Mouse (Mus musculus) layer of hippocampus, postnatal 36 days (tissue): ENCODE results near the gene Spg20. TPM values are rescaled to one million over a fixed set of nuclear protein-coding genes. Genes with fewer than 3 reads are reported as not detected.
A peak's percentile ranks its signal among the peaks of the same experiment; 100 is the strongest.

ENCODE experiments used
- DNase-seq, 2 experiments: peaks; one replicate each; pipeline ENCODE4 v3.0.0; 2022
- total RNA-seq, 2 experiments: library from RNA; stranded (reverse); gene quantifications; 2 replicates each; pipeline ENCODE4 v1.2.3; 2021

The Spg20 gene
- total RNA-seq = 10 to 100 TPM; 39.2 to 40.3 TPM

GRCm38 (mm10) chr3:55111935-55112709 is at the start of gene Spg20:
TSS of gene Spg20 (plus strand) at chr3:55112108.
- DNase-seq = peak; percentile 94 to 95

GRCm38 (mm10) chr3:55062653-55063052 is 49.3 kb upstream of the Spg20 start:
- no peak for DNase-seq

GRCm38 (mm10) chr3:55064396-55064795 is 47.5 kb upstream of the Spg20 start:
- peak; percentile 76 for DNase-seq

- DNase-seq = no peak
These were observed 45.9 kb upstream of the Spg20 start for GRCm38 (mm10) chr3:55065738-55066665.

- DNase-seq = no peak
These were observed 45.3 kb upstream of the Spg20 start for GRCm38 (mm10) chr3:55066666-55067023.

GRCm38 (mm10) chr3:55067791-55068434 is 44.0 kb upstream of the Spg20 start:
- peak in 1 of 2 experiments; percentile 35 for DNase-seq

GRCm38 (mm10) chr3:55074576-55075293 is 37.2 kb upstream of the Spg20 start:
- DNase-seq = no peak

- DNase-seq = no peak
These were observed 36.6 kb upstream of the Spg20 start for GRCm38 (mm10) chr3:55075294-55075648.

GRCm38 (mm10) chr3:55078233-55078632 is 33.7 kb upstream of the Spg20 start:
- no peak for DNase-seq

- DNase-seq = no peak
These were observed 32.3 kb upstream of the Spg20 start for GRCm38 (mm10) chr3:55079619-55080018.

- DNase-seq = peak; percentile 73
These were observed 31.9 kb upstream of the Spg20 start for GRCm38 (mm10) chr3:55080055-55080454.

GRCm38 (mm10) chr3:55084781-55085180 is 27.1 kb upstream of the Spg20 start:
- no peak for DNase-seq

GRCm38 (mm10) chr3:55085716-55086115 is 26.2 kb upstream of the Spg20 start:
- DNase-seq = no peak

- DNase-seq = no peak
These were observed 25.0 kb upstream of the Spg20 start for GRCm38 (mm10) chr3:55086948-55087347.

GRCm38 (mm10) chr3:55087360-55087759 is 24.5 kb upstream of the Spg20 start:
- DNase-seq = no peak

- no peak for DNase-seq
These were observed 23.5 kb upstream of the Spg20 start for GRCm38 (mm10) chr3:55088359-55088758.

GRCm38 (mm10) chr3:55088843-55089242 is 23.1 kb upstream of the Spg20 start:
- DNase-seq = no peak

- no peak for DNase-seq
These were observed 22.6 kb upstream of the Spg20 start for GRCm38 (mm10) chr3:55089291-55089690.

GRCm38 (mm10) chr3:55093161-55093560 is 18.7 kb upstream of the Spg20 start:
- DNase-seq = no peak

GRCm38 (mm10) chr3:55095968-55096654 is 15.8 kb upstream of the Spg20 start:
- peak; percentile 52 to 54 for DNase-seq

- no peak for DNase-seq
These were observed 15.3 kb upstream of the Spg20 start for GRCm38 (mm10) chr3:55096655-55097005.

GRCm38 (mm10) chr3:55097186-55097585 is 14.7 kb upstream of the Spg20 start:
- DNase-seq = no peak
